Mouse (Mus musculus) liver, embryonic 12.5 days (tissue): ENCODE results near the gene Hace1. TPM values are rescaled to one million over a fixed set of nuclear protein-coding genes. Genes with fewer than 3 reads are reported as not detected.

Experiments used
- ATAC-seq: fragments of 200-750 bp; cut with Nextera tagmentation; 2 replicates; pipeline ENCODE4 v1.8.0; 2017; ENCODE audit warnings: moderate number of reproducible peaks, mild to moderate bottlenecking, moderate library complexity
- H3K27ac ChIP-seq: fragments of 300-500 bp; sonication (generic); 2 replicates; pipeline ENCODE4 v1.5.1; 2016; ENCODE audit warnings: mild to moderate bottlenecking
- H3K27me3 ChIP-seq: fragments of 300-500 bp; sonication (generic); replicated peaks from 2 replicates; pipeline ENCODE4 v1.6.1; 2016; ENCODE audit warnings: mild to moderate bottlenecking, moderate library complexity
- H3K36me3 ChIP-seq: fragments of 300-500 bp; sonication (generic); 2 replicates; pipeline ENCODE4 v1.6.1; 2016; ENCODE audit warnings: mild to moderate bottlenecking, moderate library complexity
- H3K4me1 ChIP-seq: fragments of 300-500 bp; sonication (generic); 2 replicates; pipeline ENCODE4 v1.6.1; 2016
- H3K4me2 ChIP-seq: fragments of 300-500 bp; sonication (generic); 2 replicates; pipeline ENCODE4 v1.6.1; 2016; ENCODE audit warnings: mild to moderate bottlenecking, moderate library complexity
- H3K4me3 ChIP-seq: fragments of 300-500 bp; sonication (generic); 2 replicates; pipeline ENCODE4 v1.5.1; 2016; ENCODE audit warnings: mild to moderate bottlenecking, moderate library complexity
- H3K9ac ChIP-seq: fragments of 300-500 bp; sonication (generic); 2 replicates; pipeline ENCODE4 v1.6.1; 2016; ENCODE audit warnings: mild to moderate bottlenecking, moderate library complexity
- H3K9me3 ChIP-seq: fragments of 300-500 bp; sonication (generic); replicated peaks from 2 replicates; pipeline ENCODE4 v1.6.1; 2016; ENCODE audit warnings: mild to moderate bottlenecking, moderate library complexity
- WGBS: fragments of 180-500 bp; shearing (Covaris S2); methylation state at CpG from one replicate; pipeline ENCODE4 v1.1.7; 2016; ENCODE audit not compliant: insufficient replicate concordance; 5-methylcytosine and 5-hydroxymethylcytosine counted together
- microRNA-seq: library from miRNA; unstranded; fragments of <30 nt; microRNA quantifications from one replicate; pipeline ENCODE4, GENCODE M21; 2017
- polyA plus RNA-seq: library from polyadenylated mRNA; unstranded; fragments of >200 nt; fragmentation: Nextera tagmentation; extraction: Ambion mirVana; gene quantifications from 2 replicates; pipeline ENCODE4 v1.2.1, GENCODE M21; 2016

Hace1 gene
- polyA plus RNA-seq, 1 experiment from 2014 or later: 38.5 TPM

DNA sequence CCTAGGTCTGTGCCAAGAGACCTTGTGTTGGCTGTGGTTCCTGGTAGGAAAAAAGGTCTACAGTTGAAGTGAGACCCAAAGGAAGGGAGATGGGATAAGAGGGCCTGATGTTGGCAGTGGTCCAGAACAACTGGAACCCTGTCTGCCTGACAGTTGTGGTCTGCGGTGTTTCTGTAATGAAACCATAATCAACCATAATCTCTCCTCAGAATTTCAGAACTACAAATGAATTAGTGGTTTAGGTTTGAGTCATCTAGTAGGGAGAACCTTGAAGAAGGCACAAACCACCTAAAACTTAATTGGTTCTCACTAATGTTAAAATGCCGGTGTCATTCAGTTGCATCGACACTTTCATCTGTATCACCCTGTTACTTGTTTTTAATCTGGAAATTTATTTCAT is 133.2 kb downstream of the Hace1 start:
- no peak overlapping the region for H3K9ac ChIP-seq
- no peaks in the 10 kb centered on the region for H3K9me3 ChIP-seq
- H3K27me3 ChIP-seq: no peaks in the 10 kb centered on the region
- WGBS: 91% methylated on average over 3 of the region's 3 CpGs
- H3K4me3 ChIP-seq: no peak overlapping the region
- peaks cover 47% of the 10 kb centered on the region for H3K36me3 ChIP-seq
- no peak overlapping the region for H3K27ac ChIP-seq
- no peak for ATAC-seq
- H3K4me2 ChIP-seq: no peak overlapping the region
- no peaks in the 10 kb centered on the region for H3K4me1 ChIP-seq

DNA sequence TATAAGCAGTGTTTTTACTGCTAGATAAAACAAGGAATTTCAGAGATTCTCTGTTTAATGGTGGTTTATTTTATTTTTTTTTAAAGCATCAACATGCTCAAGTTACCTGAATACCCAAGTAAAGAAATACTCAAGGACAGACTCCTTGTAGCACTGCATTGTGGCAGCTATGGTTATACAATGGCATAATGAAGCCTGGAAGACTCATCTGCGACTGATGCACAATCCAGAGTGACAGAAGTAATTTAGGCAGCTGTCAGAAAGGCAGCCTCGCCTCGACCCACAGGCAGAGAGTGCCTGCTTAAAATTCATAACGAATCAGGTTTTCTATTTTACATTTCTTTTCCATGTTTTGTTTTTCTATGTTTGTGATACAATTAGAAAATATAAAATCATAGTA is 133.7 kb downstream of the Hace1 start:
- H3K27me3 ChIP-seq: no peaks in the 10 kb centered on the region
- H3K4me2 ChIP-seq: no peak overlapping the region
- ATAC-seq: no peak
- no peak overlapping the region for H3K4me3 ChIP-seq
- WGBS: 87% methylated on average over 4 of the region's 4 CpGs
- peaks cover 52% of the 10 kb centered on the region for H3K36me3 ChIP-seq
- no peak overlapping the region for H3K27ac ChIP-seq
- H3K9me3 ChIP-seq: no peaks in the 10 kb centered on the region
- H3K4me1 ChIP-seq: no peaks in the 10 kb centered on the region
- H3K9ac ChIP-seq: no peak overlapping the region

Small RNA genes lying within 50 kb of the gene (microRNA-seq; reads per million reads assigned to microRNA genes)
- gene Gm27731: not detected

Other genes with a start within 250 kb of the Hace1 start
- gene Bves, start 242.1 kb upstream of the Hace1 start, polyA plus RNA-seq: 0.23 and 0.26 TPM in 2 replicates
- gene Lin28b, start 91.4 kb upstream of the Hace1 start, polyA plus RNA-seq: 19.4 and 19.8 TPM in 2 replicates